Mouse (Mus musculus): ENCODE results near the gene Vwa1. TPM values are rescaled to one million over a fixed set of nuclear protein-coding genes. Genes with fewer than 3 reads are reported as not detected.

Vwa1 gene
- polyA plus RNA-seq, 1 experiment from 2014 or later, result 14.6 TPM

- H3K4me1 ChIP-seq, result peaks cover 13% of the 10 kb centered on the region
- H3K27ac ChIP-seq (replicated peaks), result no peak overlapping the region
- no peaks in the 10 kb centered on the region for H3K9me3 ChIP-seq
- WGBS, result 49% methylated on average over 2 of the region's 2 CpGs
- no peak overlapping the region for H3K4me3 ChIP-seq
- no peak overlapping the region for H3K4me2 ChIP-seq (replicated peaks)
- ATAC-seq (ENCODE audit: low FRiP score, low read depth), result no peak
- peaks cover 41% of the 10 kb centered on the region for H3K27me3 ChIP-seq
- H3K36me3 ChIP-seq, result no peaks in the 10 kb centered on the region
- H3K9ac ChIP-seq (replicated peaks), result no peak overlapping the region
Measured at GRCm38 (mm10) chr4:155776704-155777335, 2.3 kb upstream of the Vwa1 start.

DNA sequence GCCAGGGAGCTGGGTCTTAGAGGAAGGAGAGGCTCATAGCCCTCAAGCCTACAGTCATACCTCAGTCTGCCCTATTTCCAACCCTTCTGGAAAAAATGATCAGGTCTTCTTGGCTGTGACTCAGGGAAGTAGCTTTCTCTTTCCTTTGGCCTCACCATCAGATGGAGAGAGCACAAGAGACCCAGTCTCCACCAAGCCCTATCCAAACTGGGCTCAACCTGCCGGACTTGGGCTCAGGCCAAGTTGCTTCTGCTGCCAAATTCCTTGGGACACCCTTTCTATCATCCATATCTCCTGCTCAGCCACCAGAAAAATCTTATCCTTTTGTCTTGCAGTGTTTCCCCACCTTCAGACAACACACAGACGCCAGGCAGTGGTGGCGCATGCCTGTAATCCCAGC is 1.4 kb upstream of the Vwa1 start:
- H3K4me3 ChIP-seq, result no peak overlapping the region
- no peaks in the 10 kb centered on the region for H3K9me3 ChIP-seq
- no peak overlapping the region for H3K27ac ChIP-seq (replicated peaks)
- H3K9ac ChIP-seq (replicated peaks), result no peak overlapping the region
- H3K4me2 ChIP-seq (replicated peaks), result no peak overlapping the region
- H3K36me3 ChIP-seq, result no peaks in the 10 kb centered on the region
- H3K4me1 ChIP-seq, result peaks cover 13% of the 10 kb centered on the region
- peaks cover 51% of the 10 kb centered on the region for H3K27me3 ChIP-seq
- ATAC-seq (ENCODE audit: low FRiP score, low read depth), result no peak
- 69% methylated on average over 3 of the region's 3 CpGs for WGBS

DNA sequence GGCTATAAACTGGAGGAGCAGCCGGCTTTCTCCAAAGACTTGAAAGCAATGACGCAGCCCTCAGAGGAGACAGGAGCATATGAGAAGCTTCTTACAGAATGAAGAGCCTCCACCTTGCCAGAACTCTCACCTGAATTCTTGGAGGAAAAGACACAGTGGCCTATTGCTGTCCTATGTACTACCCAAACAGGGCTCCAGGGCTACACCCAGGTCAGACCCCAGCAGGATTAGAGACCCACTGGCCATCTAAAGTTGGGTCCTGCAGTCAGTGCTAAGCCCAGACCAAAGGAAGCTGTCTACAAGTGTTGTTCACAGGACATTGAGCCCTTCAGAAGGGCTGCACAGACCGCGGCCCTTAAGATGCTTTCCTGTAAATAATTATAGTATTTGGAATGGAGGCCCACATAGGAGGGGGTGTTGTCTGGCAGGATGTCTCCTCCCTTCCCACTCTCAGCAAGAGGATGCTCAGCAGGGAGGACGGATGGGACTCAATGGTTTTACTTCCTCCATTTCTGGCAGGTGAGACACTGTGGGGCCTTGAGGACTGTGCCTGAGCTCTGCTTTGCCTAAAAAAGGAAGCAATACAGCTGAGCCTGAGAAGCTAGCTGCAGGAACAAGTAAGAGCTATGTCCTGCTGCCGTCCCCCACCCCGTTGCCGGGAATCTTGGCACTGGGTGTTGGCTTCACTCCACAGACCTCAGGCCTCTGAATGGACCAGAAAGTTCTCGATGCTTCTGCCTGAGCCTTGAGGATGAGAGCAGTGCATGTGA is 658 bp upstream of the Vwa1 start:
- Histone ChIP-seq H3K27me3 (peaks cover 56% of the 10 kb centered on the region), H3K36me3 (no peaks in the 10 kb centered on the region), H3K4me1 (peaks cover 19% of the 10 kb centered on the region), H3K9me3 (no peaks in the 10 kb centered on the region), H3K4me3 (peak overlapping the region; percentile 31; the same call in 1 of the 2 replicates), H3K4me2 (replicated peaks) (peak overlapping the region; percentile 50), H3K27ac (replicated peaks) (peak overlapping the region; percentile 17; the same call in 1 of the 2 replicates), H3K9ac (replicated peaks) (peak overlapping the region; percentile 41; the same call in 1 of the 2 replicates)
- ATAC-seq (ENCODE audit: low FRiP score, low read depth), result no peak
- 61% methylated on average over 9 of the region's 9 CpGs for WGBS

DNA sequence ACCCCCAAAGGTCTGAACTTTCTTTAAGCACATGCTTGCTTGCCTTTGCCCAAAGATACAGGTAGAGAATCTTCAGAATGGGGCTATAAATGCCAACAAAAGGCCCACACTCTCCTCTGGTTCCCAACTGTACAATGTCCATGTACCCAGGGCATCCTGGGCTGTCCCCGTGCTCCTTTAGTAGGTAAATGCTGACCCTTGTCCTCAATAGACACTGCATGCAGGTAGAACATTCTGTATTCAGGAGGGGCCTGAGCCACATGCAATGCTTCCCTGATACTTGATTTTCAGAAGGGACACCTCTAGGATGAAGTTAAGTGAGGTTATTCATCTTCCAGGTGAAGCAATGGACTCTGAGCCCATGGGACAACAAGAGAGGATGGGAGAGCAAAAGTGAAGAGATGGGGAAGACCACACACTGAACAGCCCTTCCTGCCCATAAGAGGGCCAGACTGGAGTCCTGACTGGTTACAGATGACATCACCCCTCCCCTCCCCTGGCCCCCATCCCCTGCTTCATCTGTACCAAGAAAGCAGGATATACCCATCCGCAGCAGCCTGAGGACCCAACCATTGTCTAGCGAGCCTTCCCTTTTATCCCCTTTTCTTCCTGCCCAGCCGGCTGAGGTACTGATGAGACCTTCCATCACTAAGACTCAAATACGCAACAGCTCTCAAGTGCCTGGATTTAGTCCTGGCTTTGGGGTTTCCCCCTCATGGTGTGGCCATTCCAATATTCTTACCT is 991 bp downstream of the Vwa1 start:
- peaks cover 19% of the 10 kb centered on the region for H3K4me1 ChIP-seq
- H3K27me3 ChIP-seq, result peaks cover 56% of the 10 kb centered on the region
- H3K4me3 ChIP-seq, result peak overlapping the region; percentile 31; the same call in 1 of the 2 replicates
- no peak for ATAC-seq (ENCODE audit: low FRiP score, low read depth)
- 33% methylated on average over 5 of the region's 5 CpGs for WGBS
- no peak overlapping the region for H3K27ac ChIP-seq (replicated peaks)
- no peaks in the 10 kb centered on the region for H3K9me3 ChIP-seq
- H3K9ac ChIP-seq (replicated peaks), result peak overlapping the region; percentile 41; the same call in 1 of the 2 replicates
- H3K36me3 ChIP-seq, result no peaks in the 10 kb centered on the region
- H3K4me2 ChIP-seq (replicated peaks), result peak overlapping the region; percentile 50

- Histone ChIP-seq H3K4me1 (peaks cover 19% of the 10 kb centered on the region), H3K36me3 (no peaks in the 10 kb centered on the region), H3K9me3 (no peaks in the 10 kb centered on the region), H3K4me3 (no peak overlapping the region), H3K27me3 (peaks cover 56% of the 10 kb centered on the region), H3K4me2 (replicated peaks) (no peak overlapping the region), H3K27ac (replicated peaks) (no peak overlapping the region), H3K9ac (replicated peaks) (no peak overlapping the region)
- no peak for ATAC-seq (ENCODE audit: low FRiP score, low read depth)
- 88% methylated on average over 13 of the region's 13 CpGs for WGBS
Measured at GRCm38 (mm10) chr4:155772786-155773185, 1.7 kb downstream of the Vwa1 start.

DNA sequence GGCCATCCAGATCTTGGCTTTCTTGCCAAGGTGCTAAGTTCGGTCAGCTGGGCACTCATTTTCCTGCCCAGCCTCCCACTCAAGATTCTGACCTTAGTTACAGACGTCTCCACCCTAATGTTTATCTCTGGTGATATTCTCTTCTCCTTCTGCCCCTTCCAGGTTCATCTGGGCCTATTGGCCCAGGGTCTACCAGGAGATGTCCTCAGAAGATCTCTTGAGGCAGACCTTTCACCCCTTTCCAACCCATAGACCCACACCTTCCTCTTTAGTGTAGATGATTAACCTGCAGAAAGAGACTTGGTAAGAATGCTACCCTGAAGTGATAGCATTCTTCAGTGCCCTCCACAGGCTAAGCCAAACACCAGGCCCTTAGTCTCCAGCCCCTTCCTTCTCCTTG is 2.8 kb downstream of the Vwa1 start:
- 76% methylated on average over 2 of the region's 2 CpGs for WGBS
- Histone ChIP-seq H3K9ac (replicated peaks) (no peak overlapping the region), H3K4me3 (no peak overlapping the region), H3K4me1 (peaks cover 19% of the 10 kb centered on the region), H3K9me3 (no peaks in the 10 kb centered on the region), H3K4me2 (replicated peaks) (no peak overlapping the region), H3K27ac (replicated peaks) (no peak overlapping the region), H3K27me3 (peaks cover 56% of the 10 kb centered on the region), H3K36me3 (no peaks in the 10 kb centered on the region)
- ATAC-seq (ENCODE audit: low FRiP score, low read depth), result no peak

GRCm38 (mm10) chr4:155770626-155771025 is 3.9 kb downstream of the Vwa1 start:
- 39% methylated on average over 24 of the region's 24 CpGs for WGBS
- peaks cover 53% of the 10 kb centered on the region for H3K27me3 ChIP-seq
- peak; percentile 16; the same call in 1 of the 2 replicates for ATAC-seq (ENCODE audit: low FRiP score, low read depth)

DNA sequence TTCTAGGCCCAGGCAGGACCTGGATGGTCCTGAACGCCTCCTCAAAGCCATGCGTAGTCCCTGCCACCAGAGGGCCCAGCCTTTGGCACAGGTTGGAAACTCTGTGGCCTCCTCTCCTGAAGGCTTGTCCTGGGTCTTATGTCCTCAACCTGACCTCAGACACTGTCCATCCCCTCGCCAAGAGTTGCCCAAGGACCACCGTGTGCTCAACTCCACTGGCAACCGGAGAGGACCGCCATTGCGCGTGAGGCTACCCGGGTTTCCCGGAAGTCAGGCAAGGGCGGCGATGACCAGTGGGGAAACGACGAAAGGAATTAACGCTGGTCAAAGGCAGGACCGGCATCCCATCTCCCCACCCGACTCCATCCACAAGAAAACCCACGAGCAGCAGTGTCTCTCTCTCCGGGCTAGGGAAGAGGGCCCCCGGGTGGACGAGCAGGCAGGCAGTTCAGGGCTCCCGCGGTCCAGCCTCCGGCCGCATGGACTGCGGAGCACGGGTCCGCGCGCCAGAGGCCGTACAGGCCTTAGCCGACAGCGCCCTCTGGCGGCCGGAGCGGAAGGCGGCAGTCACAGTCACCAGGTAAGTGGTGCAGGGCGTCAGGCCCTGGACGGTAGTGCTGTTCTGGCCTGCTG is 4.5 kb downstream of the Vwa1 start:
- Histone ChIP-seq H3K27ac (replicated peaks) (peak overlapping the region; percentile 62), H3K4me3 (peak overlapping the region; percentile 58), H3K27me3 (peaks cover 47% of the 10 kb centered on the region), H3K4me2 (replicated peaks) (peak overlapping the region; percentile 81), H3K9me3 (no peaks in the 10 kb centered on the region), H3K9ac (replicated peaks) (peak overlapping the region; percentile 73), H3K36me3 (no peaks in the 10 kb centered on the region), H3K4me1 (peaks cover 19% of the 10 kb centered on the region)
- peak; percentile 91 for ATAC-seq (ENCODE audit: low FRiP score, low read depth)
- under 1% methylated on average over 39 of the region's 39 CpGs for WGBS

More at GRCm38 (mm10) chr4:155770626-155771025, 3.9 kb downstream of the Vwa1 start:
- H3K36me3 ChIP-seq, result no peaks in the 10 kb centered on the region
- no peak overlapping the region for H3K27ac ChIP-seq (replicated peaks)
- H3K4me2 ChIP-seq (replicated peaks), result peak overlapping the region; percentile 81
- peak overlapping the region; percentile 58 for H3K4me3 ChIP-seq
- H3K4me1 ChIP-seq, result peaks cover 19% of the 10 kb centered on the region
- no peaks in the 10 kb centered on the region for H3K9me3 ChIP-seq
- H3K9ac ChIP-seq (replicated peaks), result peak overlapping the region; percentile 73

DNA sequence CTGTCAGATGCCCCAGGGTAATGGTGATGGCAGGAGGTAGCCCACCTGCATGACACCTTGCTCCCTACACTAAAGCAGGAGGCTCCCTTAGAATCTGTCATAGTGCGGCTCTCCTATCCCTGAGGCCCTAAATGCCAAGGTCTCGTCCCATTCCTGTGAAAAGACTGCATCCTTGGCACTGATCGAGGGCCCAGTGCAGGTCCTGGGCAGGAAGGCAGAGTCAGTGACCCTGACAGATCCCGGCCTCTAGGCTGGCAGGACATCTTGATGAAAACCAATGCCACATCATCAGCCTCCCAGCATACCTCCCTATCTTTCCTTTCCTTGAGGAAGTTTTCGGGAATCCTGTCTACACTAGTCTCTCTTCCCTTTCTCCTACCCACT is 5.0 kb downstream of the Vwa1 start:
- H3K27me3 ChIP-seq, result peaks cover 42% of the 10 kb centered on the region
- no peaks in the 10 kb centered on the region for H3K9me3 ChIP-seq
- no peaks in the 10 kb centered on the region for H3K36me3 ChIP-seq
- WGBS, result 63% methylated on average over 5 of the region's 5 CpGs
- peak overlapping the region; percentile 81 for H3K4me2 ChIP-seq (replicated peaks)
- H3K9ac ChIP-seq (replicated peaks), result peak overlapping the region; percentile 73
- ATAC-seq (ENCODE audit: low FRiP score, low read depth), result peak; percentile 1; the same call in 1 of the 2 replicates
- peak overlapping the region; percentile 58 for H3K4me3 ChIP-seq
- peaks cover 15% of the 10 kb centered on the region for H3K4me1 ChIP-seq
- H3K27ac ChIP-seq (replicated peaks), result no peak overlapping the region

DNA sequence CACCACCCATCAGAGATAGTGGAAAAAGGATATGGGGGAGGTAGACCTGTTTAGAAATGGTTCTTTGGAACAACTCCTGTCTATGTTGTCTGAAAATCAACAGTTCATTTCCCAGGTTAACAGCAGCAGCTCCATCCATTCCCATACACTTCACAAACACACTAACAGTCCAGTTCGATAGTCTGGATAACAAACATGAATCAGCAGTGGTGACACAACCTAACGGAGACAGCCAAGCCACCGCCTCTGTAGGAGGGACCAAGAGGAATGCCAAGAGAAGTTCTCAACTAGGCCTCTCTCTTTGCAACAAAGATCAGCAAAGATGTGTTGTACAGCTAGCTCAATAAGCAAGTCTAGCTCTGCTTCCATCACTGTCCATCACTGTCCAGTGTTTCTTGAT is 12.1 kb downstream of the Vwa1 start:
- 0 out of 2 replicates have a peak overlapping the region, but pooled peaks have one; percentile 9 for H3K4me2 ChIP-seq (replicated peaks)
- 90% methylated on average over 3 of the region's 3 CpGs for WGBS

GRCm38 (mm10) chr4:155761356-155762099 is 13.0 kb downstream of the Vwa1 start:
- ATAC-seq (ENCODE audit: low FRiP score, low read depth), result no peak
- Histone ChIP-seq H3K36me3 (peaks cover 11% of the 10 kb centered on the region), H3K9ac (replicated peaks) (peak overlapping the region; percentile 70), H3K4me3 (peak overlapping the region; percentile 88), H3K27me3 (no peaks in the 10 kb centered on the region), H3K9me3 (no peaks in the 10 kb centered on the region), H3K27ac (replicated peaks) (no peak overlapping the region), H3K4me2 (replicated peaks) (peak overlapping the region; percentile 97), H3K4me1 (peaks cover 19% of the 10 kb centered on the region)
- WGBS, result 3% methylated on average over 28 of the region's 28 CpGs

More for the DNA sequence above, 12.1 kb downstream of the Vwa1 start:
- no peak for ATAC-seq (ENCODE audit: low FRiP score, low read depth)
- Histone ChIP-seq H3K4me1 (peaks cover 19% of the 10 kb centered on the region), H3K27me3 (no peaks in the 10 kb centered on the region), H3K9ac (replicated peaks) (no peak overlapping the region), H3K36me3 (peaks cover 3% of the 10 kb centered on the region; the same call in 1 of the 2 replicates), H3K27ac (replicated peaks) (no peak overlapping the region), H3K9me3 (no peaks in the 10 kb centered on the region), H3K4me3 (no peak overlapping the region)

Measured in midbrain, embryonic 12.5 days (tissue).